Mouse (Mus musculus) hematopoietic stem cell, adult 5-6 weeks (primary cell): ENCODE measurements around the gene Coro7. TPM values are rescaled to one million over a fixed set of nuclear protein-coding genes. Genes with fewer than 3 reads are reported as not detected.

Experiments
- ATAC-seq, 2 experiments: fragments of 125-278 bp in 1 of 2; replicated peaks in 1 of 2; 2 replicates each; pipeline ENCODE4 v1.8.0; 2016 to 2017; ENCODE audit warnings: inconsistent platforms in 2 of 2, mild to moderate bottlenecking in 2 of 2, moderate number of reproducible peaks in 2 of 2, low read depth in 1 of 2, moderate TSS enrichment in 1 of 2; ENCODE audit not compliant: low FRiP score in 2 of 2, poor library complexity in 2 of 2, severe bottlenecking in 2 of 2, insufficient read depth in 1 of 2, low TSS enrichment in 1 of 2
- total RNA-seq: library from RNA; stranded (forward); fragments of 172-1452, 232-1000 nt; gene quantifications from 2 replicates; pipeline ENCODE4 v1.2.3, GENCODE M21; 2017

The Coro7 gene
- total RNA-seq, 1 experiment from 2014 or later, result 65.0 TPM

DNA sequence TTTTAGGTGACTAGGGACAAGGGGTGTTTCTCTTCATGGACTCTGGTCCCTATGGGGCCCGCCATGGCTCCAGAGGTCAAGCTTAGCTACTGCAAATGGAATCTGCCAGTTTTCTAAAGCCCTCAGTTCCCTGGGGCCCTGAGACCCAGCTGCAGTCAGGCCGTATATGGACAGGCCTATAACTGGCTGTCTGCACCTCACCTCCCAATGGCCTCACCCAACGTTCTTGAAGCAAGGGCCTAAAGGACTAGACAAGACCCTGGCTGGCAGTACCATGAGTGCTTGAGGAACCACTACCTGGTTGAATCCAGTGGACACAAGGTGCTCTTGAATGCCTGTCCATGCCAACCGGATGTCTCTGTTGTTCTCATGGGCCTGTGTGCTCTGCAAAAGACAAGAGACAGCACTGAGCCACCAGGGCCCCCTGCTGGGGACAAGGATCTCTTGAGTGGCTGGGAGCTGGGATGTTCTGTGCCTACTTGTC lies 24.3 kb downstream of the Coro7 start:
- no peak for ATAC-seq

DNA sequence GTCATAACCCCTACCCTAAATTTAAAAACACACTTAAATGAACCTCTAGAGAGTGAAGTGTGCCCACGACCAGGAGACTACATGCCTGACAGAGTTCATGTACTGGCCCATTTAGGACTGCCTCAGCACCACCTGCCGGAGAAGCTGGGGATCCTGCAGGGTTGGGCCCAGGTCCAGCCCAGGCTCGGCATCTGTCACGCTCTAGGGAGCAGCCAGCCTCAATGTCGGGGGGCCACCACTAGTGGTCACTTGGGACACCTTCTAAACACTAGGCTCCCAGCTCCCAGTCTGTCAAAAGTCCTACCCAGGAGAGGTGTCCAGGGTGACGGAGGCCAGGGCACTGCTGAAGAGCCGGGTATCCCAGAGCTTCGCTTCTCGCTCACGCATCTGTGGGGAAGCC lies 24.9 kb downstream of the Coro7 start:
- no peak for ATAC-seq

DNA sequence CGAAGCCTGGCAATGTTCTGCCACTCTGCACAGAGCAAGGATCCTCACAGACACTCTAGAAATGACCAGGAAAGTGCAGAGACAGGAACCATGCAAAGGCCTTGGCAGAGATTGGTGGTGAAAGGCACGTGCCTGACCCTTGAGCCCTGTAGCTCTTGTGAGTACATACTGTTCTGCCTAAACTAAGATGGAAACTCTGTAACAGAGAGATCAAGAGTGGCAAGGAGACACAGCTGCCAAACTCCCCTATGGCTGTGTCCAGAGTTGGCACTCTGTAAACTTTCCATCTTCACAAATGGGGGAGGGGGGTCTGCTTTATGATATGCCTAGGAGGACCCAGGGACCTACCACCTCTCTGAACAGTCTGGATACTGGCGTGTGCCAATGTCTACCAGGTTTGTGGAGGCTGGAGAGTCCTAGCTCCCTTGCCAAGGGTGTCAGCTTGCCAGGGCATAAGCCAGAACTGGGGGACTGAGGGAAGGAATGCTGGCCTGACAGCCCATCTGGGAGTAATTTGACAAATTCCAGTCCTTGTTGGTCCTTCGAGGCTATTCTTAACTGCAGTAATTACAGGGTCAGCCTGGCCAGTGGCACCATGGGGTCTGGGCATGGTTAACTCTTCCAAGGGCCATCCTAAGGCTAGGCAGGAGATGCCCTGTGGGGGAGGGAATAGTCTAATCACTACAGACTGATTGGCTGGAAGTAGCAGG lies 26.7 kb downstream of the Coro7 start:
- ATAC-seq, result no peak

DNA sequence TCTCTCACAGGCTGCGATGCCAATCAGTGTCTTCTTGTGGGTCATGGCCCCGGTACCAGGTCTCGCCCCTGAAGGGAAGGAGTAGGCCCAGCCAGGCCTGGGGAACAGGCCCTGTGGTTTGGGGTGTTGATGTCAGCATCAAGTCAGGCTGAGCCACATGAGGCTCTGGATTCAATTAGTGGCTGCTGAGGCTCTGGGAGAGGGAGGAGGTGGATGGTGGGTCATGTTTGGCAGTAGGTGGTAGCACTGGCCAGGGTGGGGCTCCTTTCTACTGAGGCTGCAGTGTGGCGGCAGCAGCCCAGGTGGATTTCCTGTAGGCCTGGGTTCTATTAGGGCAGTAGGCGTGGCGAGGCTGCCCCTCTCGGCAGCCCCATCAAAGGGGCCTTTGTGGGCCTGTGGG lies 28.0 kb downstream of the Coro7 start:
- no peak for ATAC-seq

DNA sequence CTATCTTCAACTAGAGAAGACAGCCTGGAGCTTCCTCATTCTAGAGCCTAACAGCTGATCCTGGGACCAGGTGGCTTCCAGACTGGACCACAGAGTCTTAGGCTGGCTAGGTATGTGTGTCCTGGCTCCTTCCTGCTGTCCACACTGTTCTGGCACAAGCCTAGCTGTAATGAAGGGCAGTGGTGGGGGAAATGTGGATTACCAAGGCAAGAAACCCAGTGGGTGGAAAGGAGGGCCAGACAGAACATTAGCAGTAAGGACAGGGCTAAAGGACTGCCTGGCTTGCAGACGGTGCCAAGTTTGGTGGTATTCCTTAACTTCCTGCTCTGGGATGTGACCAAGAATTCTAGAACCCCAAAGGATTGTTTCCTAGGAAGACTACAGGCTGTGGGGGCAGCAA lies 28.5 kb downstream of the Coro7 start:
- ATAC-seq, result no peak

DNA sequence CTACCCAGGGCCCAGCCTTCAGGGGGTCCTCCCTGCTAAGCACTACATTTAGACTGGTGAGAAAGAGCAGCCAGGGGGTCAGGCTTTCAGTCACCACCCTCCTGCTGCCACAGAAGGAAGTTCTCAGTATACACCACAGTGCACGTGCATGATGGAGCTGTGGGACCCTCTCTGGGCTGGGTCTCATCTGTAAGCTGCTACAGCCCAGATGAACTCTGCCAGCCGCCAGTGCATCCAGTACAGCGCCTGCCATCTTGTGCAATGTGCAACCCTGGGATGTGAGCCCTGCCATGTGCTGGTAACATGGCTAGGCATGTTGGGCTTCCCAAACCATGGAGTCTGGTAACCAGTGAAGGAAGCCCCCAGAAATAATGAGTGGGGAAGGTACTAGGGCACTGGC lies 29.4 kb downstream of the Coro7 start:
- ATAC-seq, result no peak

DNA sequence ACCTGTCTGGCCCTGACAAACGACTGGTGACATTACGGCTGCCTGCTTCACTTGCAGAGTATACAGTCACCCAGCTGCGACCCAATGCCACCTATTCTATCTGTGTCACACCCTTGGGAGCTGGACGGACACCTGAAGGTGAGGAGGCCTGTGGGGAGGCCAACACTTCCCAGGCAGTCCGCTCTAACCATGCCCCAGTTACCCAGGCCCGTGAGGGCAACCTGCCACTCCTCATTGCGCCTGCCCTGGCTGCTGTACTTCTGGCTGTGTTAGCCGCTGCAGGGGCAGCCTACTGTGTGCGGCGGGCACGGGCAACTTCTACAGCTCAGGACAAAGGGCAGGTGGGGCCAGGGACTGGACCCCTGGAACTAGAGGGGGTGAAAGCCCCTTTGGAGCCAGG lies 29.9 kb downstream of the Coro7 start:
- no peak for ATAC-seq

DNA sequence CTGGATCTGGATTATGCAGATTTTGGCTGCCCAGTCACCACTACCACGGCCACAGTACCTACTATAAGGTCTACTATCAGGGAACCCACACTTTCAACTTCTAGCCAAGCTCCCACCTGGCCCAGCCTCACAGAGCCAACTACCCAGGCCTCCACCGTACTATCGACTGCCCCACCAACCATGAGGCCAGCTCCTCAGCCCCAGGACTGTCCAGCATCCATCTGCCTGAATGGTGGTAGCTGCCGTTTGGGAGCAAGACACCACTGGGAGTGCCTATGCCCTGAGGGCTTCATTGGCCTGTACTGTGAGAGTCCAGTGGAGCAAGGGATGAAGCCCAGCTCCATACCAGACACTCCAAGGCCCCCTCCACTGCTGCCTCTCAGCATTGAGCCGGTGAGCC lies 30.4 kb downstream of the Coro7 start:
- no peak for ATAC-seq

DNA sequence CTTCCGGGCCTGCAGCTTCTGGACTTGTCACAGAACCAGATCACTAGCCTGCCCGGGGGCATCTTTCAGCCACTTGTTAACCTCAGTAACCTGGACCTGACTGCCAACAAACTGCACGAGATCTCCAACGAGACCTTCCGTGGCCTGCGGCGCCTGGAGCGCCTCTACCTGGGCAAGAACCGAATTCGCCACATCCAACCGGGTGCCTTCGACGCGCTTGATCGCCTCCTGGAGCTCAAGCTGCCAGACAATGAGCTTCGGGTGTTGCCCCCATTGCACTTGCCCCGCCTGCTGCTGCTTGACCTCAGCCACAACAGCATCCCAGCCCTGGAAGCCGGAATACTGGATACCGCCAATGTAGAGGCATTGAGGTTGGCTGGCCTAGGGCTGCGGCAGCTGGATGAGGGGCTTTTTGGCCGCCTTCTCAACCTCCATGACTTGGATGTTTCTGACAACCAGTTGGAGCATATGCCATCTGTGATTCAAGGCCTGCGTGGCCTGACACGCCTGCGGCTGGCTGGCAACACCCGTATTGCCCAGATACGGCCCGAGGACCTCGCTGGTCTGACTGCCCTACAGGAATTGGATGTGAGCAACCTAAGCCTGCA lies 31.1 kb downstream of the Coro7 start:
- no peak for ATAC-seq

DNA sequence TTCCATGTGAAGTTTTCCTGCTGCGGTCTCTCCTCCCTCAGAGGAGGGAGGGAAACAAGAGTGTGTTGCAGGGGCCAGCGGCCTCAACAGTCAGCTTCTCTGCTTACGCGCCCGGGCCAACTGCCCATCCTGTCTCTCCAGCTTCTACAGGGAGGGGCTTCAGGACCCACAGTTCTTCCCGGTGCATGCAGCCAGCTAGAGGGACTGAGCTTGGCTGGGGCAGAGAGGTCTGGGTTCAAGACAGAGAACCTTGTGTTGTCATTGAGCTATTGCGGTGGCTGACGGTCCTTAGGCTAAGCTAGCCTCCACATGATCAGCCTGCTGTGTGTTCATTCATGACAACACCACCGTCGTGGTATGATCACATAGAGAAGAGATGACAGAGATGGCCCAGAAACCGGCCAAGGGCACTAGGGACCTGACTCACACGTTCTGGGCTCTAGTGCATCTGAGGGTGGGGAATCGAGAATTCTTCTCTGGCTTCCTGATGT lies 31.9 kb downstream of the Coro7 start:
- ATAC-seq, result no peak

DNA sequence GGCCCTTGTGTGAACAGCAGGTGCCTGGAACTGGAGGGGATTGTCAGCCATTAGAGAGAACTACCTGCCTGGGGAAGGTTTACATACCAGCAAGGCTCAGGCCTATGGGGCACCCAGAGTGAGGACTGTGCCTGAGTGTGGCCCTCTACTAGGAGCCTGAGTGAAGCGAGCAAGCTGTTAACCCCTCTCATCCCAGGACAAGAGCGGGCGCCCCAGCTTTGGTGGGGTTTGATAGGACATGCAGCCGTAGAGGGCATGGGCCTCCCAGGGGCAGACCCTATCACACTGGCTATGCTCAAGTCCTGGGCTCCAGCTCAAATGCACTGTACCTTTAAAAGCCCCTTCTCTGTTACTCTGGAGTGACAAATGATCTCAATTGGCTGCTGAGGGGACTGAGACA lies 32.7 kb downstream of the Coro7 start:
- ATAC-seq, result no peak

DNA sequence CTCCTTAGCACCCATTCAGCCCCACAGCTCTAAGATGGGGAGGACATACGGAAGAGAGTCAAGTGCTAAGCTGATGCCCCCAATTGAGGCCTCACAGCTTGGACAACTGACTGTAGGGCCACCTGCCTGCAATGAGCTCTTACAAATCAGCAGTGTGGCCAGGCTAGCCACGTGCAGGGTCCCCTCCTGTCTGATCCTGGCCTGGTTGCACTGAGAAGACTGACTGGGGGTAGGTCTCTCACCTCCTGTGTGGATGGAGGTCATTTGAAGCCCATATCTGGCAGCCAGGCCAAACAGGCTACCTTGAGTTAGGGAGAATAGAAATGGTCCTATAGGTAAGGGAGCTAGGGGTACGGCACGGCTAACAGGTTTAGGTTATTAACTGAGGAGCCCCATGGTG lies 33.7 kb downstream of the Coro7 start:
- ATAC-seq, result no peak

DNA sequence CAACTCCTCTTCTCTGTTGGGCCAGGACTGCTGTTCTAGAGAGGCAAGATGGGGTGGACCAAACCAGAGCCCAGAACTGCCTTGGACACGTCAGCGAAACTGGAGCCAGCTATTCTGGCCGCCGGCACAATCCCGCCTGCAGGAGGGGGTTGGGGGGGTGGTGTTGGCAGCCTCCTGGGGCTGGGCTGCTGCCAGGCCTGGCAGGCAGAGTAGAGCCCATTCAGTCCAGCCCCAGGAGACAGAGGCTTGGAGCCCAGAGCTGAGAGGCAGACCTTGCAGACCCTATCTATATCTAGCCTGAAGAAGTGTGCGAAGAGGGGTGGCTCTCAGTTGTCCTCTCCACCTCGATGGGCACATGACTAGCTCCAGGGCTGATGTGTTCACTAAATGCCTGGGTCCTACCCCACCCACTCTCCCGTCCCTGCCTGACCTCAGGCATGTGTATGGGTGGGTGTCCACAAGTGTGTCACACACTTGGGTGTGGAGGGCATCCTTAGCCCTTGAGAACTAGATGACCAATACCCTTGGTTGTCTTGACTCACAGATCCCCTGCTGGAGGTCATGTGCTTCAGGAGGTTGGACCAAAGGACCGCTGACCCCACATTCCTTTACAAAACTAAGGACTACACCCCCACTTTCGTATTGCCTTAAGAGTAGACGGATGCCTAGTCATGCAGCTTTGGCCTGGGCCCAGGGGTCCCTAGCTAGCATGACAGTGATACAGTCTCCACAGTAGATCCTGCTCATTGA lies 35.7 kb downstream of the Coro7 start:
- no peak for ATAC-seq

DNA sequence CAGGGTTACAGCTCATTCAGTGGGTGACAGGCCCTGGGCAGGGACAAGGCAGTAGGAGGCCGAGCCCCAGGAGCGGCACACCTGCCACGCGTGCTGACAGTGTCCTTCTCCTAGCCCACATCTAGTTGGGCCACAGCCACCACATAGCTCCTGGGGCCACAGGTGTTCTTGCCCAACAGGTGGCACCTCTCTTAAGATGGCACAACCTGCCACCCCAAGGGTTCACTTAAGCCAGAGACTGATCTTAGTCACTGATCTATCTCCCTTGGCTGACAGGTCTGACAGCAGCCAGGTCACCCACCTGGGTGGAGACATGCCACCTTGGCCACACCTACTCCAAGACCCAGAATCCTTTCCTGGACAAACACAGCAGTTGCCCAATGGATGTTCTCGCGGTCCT lies 36.6 kb downstream of the Coro7 start:
- no peak for ATAC-seq

DNA sequence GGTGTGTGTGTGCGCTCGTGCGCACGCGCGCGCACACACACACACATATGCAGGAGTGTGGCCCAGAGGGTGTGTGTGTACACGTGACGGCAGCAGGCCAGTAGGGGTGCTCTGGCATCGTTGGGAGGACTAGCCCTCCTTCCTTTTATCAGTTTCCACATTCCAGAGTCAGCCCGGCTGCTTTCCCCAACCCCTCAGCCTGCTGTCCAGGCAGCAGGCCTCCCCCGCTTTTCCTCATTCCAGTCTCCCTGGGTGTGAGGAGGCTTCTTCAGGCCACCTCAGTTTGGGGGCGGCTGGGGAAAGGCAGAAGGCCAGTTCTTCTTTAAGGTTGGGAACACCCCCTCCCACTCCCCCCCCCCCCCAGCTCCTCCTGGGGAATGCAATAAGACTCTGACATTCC lies 37.4 kb downstream of the Coro7 start:
- no peak for ATAC-seq

DNA sequence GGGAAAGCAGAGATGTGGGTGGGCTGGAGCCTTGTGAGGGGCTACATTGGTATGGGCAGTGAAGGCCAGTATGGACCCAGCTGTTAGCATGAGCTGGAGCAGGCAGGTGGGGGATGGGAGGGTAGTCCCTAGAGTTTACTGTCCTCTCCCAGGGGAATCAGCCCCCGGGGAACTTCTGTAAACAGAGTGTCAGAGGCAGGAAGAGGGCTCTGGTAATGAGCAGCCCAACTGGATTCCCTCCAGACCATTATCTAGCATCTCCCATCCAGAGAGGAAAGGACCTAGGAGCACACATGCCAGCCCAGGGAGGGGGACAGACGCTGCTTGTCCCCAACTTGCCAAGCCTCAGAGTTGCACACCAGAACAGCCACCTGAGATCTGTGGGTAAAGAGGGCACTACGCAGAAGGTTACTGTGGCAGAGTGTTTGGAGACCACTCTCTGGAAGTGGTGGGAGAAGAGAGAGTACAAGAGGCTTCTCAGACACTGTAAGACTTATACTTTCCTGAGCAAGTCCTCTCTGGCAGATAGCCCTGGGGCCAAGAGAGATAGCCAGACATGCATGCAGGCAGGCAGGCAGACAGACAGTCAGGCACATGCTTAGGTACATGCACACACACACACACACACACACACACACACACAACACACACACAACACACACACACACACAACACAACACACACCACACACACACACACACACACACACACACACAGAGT lies 38.3 kb downstream of the Coro7 start:
- no peak for ATAC-seq

DNA sequence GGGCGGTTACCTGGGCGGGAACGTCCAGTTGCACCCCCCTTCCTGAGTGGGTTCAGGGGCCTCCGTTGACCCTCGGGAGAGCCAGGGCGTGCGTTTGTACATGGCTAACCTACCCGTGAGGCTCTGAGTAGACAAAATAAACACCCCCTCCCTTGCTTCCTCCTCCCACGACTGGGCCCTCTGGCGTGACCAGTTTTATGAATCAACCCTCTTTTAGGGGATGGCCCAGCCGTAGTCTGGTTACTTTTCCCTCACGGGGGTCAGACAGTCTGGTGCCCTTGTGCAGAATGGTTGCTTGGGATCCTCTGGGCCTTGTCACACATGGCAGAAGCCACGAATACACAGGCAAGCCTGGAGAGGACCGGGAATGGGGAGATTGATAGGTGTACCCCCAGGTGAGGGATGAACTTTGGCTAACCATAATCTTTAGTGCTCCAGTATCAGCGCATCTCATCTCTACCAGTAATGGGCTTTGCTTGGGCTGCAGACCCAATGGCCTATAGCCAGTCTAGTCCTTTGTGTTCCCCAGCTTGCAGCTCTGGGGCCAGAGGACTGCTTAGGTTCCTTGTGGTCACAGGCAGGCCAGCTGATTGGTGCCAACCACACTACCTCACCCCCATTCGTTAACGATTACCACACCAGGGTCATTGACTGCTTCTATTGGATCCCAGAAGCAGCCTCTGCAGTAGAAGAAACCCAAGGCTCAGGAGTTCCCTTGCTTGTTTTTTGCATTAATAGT lies 39.1 kb downstream of the Coro7 start:
- peak in 1 of 2 experiments; percentile 43; a peak in 2 of 4 replicates for ATAC-seq
